Mouse (Mus musculus) myocyte (in vitro differentiated cells): ENCODE data around the gene Spice1. TPM values are rescaled to one million over a fixed set of nuclear protein-coding genes. Genes with fewer than 3 reads are reported as not detected.

ENCODE experiments used
- H3K27me3 ChIP-seq: one replicate; pipeline ENCODE4 v1.6.1; 2011; ENCODE audit not compliant: control insufficient read depth, insufficient read depth, insufficient read length
- H3K36me3 ChIP-seq: one replicate; pipeline ENCODE4 v1.6.1; 2011; ENCODE audit not compliant: control insufficient read depth, insufficient read depth
- H3K4me2 ChIP-seq: one replicate; pipeline ENCODE4 v1.6.1; 2011; ENCODE audit warnings: low read depth, control low read depth
- H3K4me3 ChIP-seq: one replicate; pipeline ENCODE4 v1.5.1; 2011; ENCODE audit warnings: mild to moderate bottlenecking, control low read depth, moderate library complexity
- H3K79me2 ChIP-seq: one replicate; pipeline ENCODE4 v1.6.1; 2011; ENCODE audit not compliant: control insufficient read depth, insufficient read depth
- H3ac ChIP-seq: one replicate; pipeline ENCODE4 v1.6.1; 2011; ENCODE audit not compliant: control insufficient read depth, insufficient read length
- CEBPB ChIP-seq: IDR thresholded peaks from 2 replicates; pipeline ENCODE4 v1.6.1; 2011; ENCODE audit warnings: mild to moderate bottlenecking, moderate library complexity; ENCODE audit not compliant: poor library complexity, insufficient read depth, severe bottlenecking
- E2F4 ChIP-seq: IDR thresholded peaks from one replicate; pipeline ENCODE4 v1.6.1; 2011; ENCODE audit warnings: mild to moderate bottlenecking, control low read depth, moderate library complexity; ENCODE audit not compliant: insufficient read depth
- MAX ChIP-seq: IDR thresholded peaks from one replicate; pipeline ENCODE4 v1.6.1; 2011; ENCODE audit warnings: low read depth, mild to moderate bottlenecking, control low read depth
- MYOD1 ChIP-seq, 3 experiments: IDR thresholded peaks; one replicate each; pipeline ENCODE4 v1.6.1; 2011; ENCODE audit warnings: control low read depth in 2 of 3, low read depth in 2 of 3, mild to moderate bottlenecking in 2 of 3, moderate library complexity in 1 of 3; ENCODE audit not compliant: insufficient read length in 2 of 3, control insufficient read depth in 1 of 3
- MYOG ChIP-seq, 3 experiments: IDR thresholded peaks; one replicate each; pipeline ENCODE4 v1.6.1; 2011; ENCODE audit warnings: control low read depth in 2 of 3, low read depth in 2 of 3, mild to moderate bottlenecking in 2 of 3; ENCODE audit not compliant: insufficient read length in 2 of 3, control insufficient read depth in 1 of 3, insufficient read depth in 1 of 3
- POLR2A ChIP-seq: IDR thresholded peaks from one replicate; pipeline ENCODE4 v1.6.1; 2011; ENCODE audit warnings: low read depth, mild to moderate bottlenecking, control low read depth, moderate library complexity; ENCODE audit not compliant: insufficient read length
- POLR2AphosphoS2 ChIP-seq: IDR thresholded peaks from one replicate; pipeline ENCODE4 v1.6.1; 2011; ENCODE audit warnings: low read depth, control low read depth; ENCODE audit not compliant: insufficient read length
- REST ChIP-seq: IDR thresholded peaks from one replicate; pipeline ENCODE4 v1.6.1; 2011; ENCODE audit warnings: mild to moderate bottlenecking, control low read depth, moderate library complexity; ENCODE audit not compliant: insufficient read depth, insufficient read length
- SRF ChIP-seq: IDR thresholded peaks from one replicate; pipeline ENCODE4 v1.6.1; 2011; ENCODE audit warnings: low read depth; ENCODE audit not compliant: control insufficient read depth, insufficient read length
- TCF12 ChIP-seq: IDR thresholded peaks from one replicate; pipeline ENCODE4 v1.6.1; 2011; ENCODE audit warnings: mild to moderate bottlenecking, control low read depth; ENCODE audit not compliant: poor library complexity, insufficient read depth, severe bottlenecking
- TCF3 ChIP-seq: IDR thresholded peaks from one replicate; pipeline ENCODE4 v1.6.1; 2011; ENCODE audit warnings: low read depth, control low read depth; ENCODE audit not compliant: insufficient read length
- USF1 ChIP-seq: IDR thresholded peaks from one replicate; pipeline ENCODE4 v1.6.1; 2011; ENCODE audit warnings: low read depth, mild to moderate bottlenecking, control low read depth, moderate library complexity
- polyA plus RNA-seq: library from polyadenylated mRNA; unstranded; fragments of >200 nt; fragmentation: generic; extraction: Trizol; gene quantifications from one replicate; pipeline ENCODE4 v1.2.1, GENCODE M21; 2012; ENCODE audit warnings: missing spikeins

Spice1 gene
- polyA plus RNA-seq, 1 experiment: 4.1 TPM

DNA sequence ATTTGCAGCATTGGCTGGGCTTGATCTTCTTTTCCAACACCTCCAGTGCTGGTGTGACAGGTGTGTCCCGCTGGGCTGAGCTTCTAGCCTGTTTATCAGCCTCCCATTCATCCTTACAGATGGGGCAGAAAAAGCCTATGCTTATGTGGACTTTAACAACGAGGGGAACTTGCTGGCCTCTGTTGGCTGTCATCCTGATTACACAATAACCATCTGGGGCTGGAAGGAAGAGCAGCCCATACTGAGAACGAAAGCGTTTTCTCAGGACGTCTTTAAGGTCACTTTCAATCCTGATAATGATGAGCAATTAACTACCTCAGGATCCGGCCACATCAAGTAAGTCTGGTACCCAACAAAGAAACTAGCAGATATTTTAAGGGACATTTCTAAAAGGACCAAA lies 63.3 kb downstream of the Spice1 start:
- Histone ChIP-seq H3K4me2 (no peak overlapping the region), H3K27me3 (peaks cover 21% of the 10 kb centered on the region), H3K4me3 (no peak overlapping the region), H3K79me2 (no peaks in the 10 kb centered on the region), H3ac (no peak overlapping the region), H3K36me3 (no peaks in the 10 kb centered on the region)
- TF ChIP-seq E2F4: no peak
- TF ChIP-seq MYOD1 (IDR thresholded peaks at IDR 0.05; ENCODE audit: control insufficient read depth in 1 of 3, insufficient read length in 2 of 3, low read depth in 2 of 3): no peak
- TF ChIP-seq USF1: no peak
- TF ChIP-seq POLR2A: no peak

GRCm38 (mm10) chr16:44417596-44417995 lies 70.7 kb downstream of the Spice1 start:
- TF ChIP-seq E2F4 (no peak), CEBPB (no peak), TCF3 (no peak), REST (no peak), MAX (no peak)
- no peak overlapping the region for H3ac ChIP-seq
- no peaks in the 10 kb centered on the region for H3K36me3 ChIP-seq
- H3K27me3 ChIP-seq: peaks cover 12% of the 10 kb centered on the region
- no peak overlapping the region for H3K4me2 ChIP-seq
- H3K4me3 ChIP-seq: no peak overlapping the region
- no peaks in the 10 kb centered on the region for H3K79me2 ChIP-seq

DNA sequence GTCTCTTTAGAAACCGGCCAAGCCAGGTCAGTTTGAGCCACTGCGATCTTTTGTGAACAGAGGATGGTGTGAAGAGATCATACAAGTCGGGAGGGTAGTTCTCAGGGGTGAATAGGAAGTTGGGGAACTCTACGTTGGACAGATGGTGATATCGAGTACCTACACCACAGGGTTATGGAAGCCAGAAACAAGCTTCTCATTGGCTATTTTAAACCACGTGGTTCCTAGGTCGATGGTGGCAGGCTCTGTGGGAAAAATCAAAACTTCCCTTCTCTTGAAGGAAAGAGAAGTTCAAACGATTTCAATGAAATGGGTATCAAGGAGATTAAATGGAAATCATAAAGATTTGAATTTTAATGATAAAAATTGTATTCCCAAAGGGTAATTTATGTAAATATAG lies 74.8 kb downstream of the Spice1 start:
- no peak overlapping the region for H3ac ChIP-seq
- peaks cover 4% of the 10 kb centered on the region for H3K27me3 ChIP-seq
- TF ChIP-seq SRF (no peak), TCF12 (no peak), POLR2A (no peak)
- no peaks in the 10 kb centered on the region for H3K36me3 ChIP-seq
- H3K79me2 ChIP-seq: no peaks in the 10 kb centered on the region
- H3K4me3 ChIP-seq: no peak overlapping the region
- no peak overlapping the region for H3K4me2 ChIP-seq

DNA sequence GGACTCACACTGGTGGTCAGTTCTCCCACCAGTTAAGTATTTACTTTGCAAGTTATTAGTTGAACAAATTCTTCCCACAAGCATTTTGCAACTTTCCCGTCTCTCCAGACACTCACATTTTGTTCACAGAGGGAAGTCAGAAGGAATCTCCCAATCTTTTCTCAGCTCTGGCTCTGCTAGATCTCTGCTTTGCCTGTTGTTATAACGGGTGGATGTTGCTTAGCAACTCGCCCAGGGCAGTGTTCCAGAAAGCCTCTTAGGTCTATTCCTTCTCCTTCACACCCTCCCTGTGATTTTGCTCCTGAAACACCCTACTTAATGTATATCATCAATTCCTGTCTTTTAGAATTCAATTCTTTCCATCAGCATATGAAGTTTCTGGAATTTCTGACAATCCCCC lies 76.6 kb downstream of the Spice1 start:
- Histone ChIP-seq H3K4me3 (no peak overlapping the region), H3K36me3 (no peaks in the 10 kb centered on the region), H3ac (no peak overlapping the region), H3K4me2 (no peak overlapping the region), H3K27me3 (no peaks in the 10 kb centered on the region), H3K79me2 (no peaks in the 10 kb centered on the region)
- TF ChIP-seq MYOG (IDR thresholded peaks at IDR 0.05; ENCODE audit: control insufficient read depth in 1 of 3, insufficient read depth in 1 of 3, insufficient read length in 2 of 3, low read depth in 2 of 3): no peak
- no peak for TF ChIP-seq POLR2AphosphoS2
- TF ChIP-seq CEBPB: no peak
- no peak for TF ChIP-seq E2F4
- TF ChIP-seq REST: no peak
- no peak for TF ChIP-seq TCF3
- no peak for TF ChIP-seq TCF12
- no peak for TF ChIP-seq POLR2A
- TF ChIP-seq MAX: no peak
- no peak for TF ChIP-seq USF1
- no peak for TF ChIP-seq MYOD1 (IDR thresholded peaks at IDR 0.05; ENCODE audit: control insufficient read depth in 1 of 3, insufficient read length in 2 of 3, low read depth in 2 of 3)
- TF ChIP-seq SRF: no peak

- no peaks in the 10 kb centered on the region for H3K79me2 ChIP-seq
- no peak for TF ChIP-seq MAX
- peak in 1 of 3 experiments; percentile 56 for TF ChIP-seq MYOD1 (IDR thresholded peaks at IDR 0.05; ENCODE audit: control insufficient read depth in 1 of 3, insufficient read length in 2 of 3, low read depth in 2 of 3)
These were observed 81.5 kb downstream of the Spice1 start for GRCm38 (mm10) chr16:44428456-44428855.

GRCm38 (mm10) chr16:44430021-44430420 lies 83.1 kb downstream of the Spice1 start:
- Histone ChIP-seq H3K4me2 (no peak overlapping the region), H3K36me3 (no peaks in the 10 kb centered on the region), H3ac (no peak overlapping the region), H3K79me2 (no peaks in the 10 kb centered on the region), H3K4me3 (no peak overlapping the region), H3K27me3 (no peaks in the 10 kb centered on the region)
- TF ChIP-seq USF1: no peak
- no peak for TF ChIP-seq POLR2AphosphoS2
- TF ChIP-seq TCF12: no peak
- no peak for TF ChIP-seq POLR2A
- no peak for TF ChIP-seq MAX
- no peak for TF ChIP-seq E2F4
- no peak for TF ChIP-seq MYOG (IDR thresholded peaks at IDR 0.05; ENCODE audit: control insufficient read depth in 1 of 3, insufficient read depth in 1 of 3, insufficient read length in 2 of 3, low read depth in 2 of 3)
- TF ChIP-seq SRF: no peak
- no peak for TF ChIP-seq TCF3
- no peak for TF ChIP-seq REST
- TF ChIP-seq MYOD1 (IDR thresholded peaks at IDR 0.05; ENCODE audit: control insufficient read depth in 1 of 3, insufficient read length in 2 of 3, low read depth in 2 of 3): no peak

More at GRCm38 (mm10) chr16:44428456-44428855, 81.5 kb downstream of the Spice1 start:
- Histone ChIP-seq H3K4me3 (no peak overlapping the region), H3ac (no peak overlapping the region), H3K4me2 (no peak overlapping the region), H3K27me3 (no peaks in the 10 kb centered on the region), H3K36me3 (no peaks in the 10 kb centered on the region)
